Mouse (Mus musculus): ENCODE data around the gene Runx2.
A peak's percentile ranks its signal among the peaks of the same experiment; 100 is the strongest.

The Runx2 gene

DNA sequence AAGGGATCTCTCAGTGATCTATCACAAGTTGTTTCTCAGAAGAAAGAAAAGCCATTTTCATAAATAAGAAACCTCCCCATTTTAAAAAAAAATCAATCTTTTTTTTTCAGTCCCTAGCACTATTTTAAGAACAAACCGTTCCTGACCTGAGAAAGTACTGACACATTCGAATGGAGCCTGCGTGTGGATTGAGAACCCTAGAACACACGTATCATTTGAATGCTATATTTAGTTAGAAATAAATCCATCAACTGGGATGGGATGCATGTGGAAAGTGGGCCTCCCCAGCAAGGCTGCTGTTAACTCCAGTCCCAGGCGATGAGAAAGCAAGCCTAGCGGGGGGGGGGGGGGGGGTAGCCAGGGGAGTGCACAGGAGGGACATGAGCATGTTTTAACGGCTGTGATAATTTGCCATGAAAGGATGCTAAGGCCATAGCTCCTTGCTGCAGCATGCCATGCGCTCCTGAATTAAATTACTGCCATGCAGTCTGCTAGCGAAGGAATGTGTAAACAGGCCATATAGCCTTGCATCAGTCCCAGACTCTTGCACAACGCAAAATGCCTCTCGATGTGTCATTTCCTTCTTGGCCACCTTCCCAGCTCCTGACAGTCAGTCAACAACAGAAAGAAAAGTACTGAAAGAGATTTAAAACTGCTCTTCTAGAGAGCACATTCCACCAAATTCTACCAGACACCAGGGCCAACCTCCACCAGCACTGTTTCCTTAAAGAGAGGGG, 104.9 kb downstream of the Runx2 start:
- peak; percentile 68 to 76 for DNase-seq

- DNase-seq = no peak
Measured at GRCm38 (mm10) chr17:44707956-44708355, 106.6 kb downstream of the Runx2 start.

- DNase-seq = peak in 1 of 2 experiments; percentile 62
Measured at GRCm38 (mm10) chr17:44706531-44706930, 108.1 kb downstream of the Runx2 start.

GRCm38 (mm10) chr17:44702506-44703298, 111.9 kb downstream of the Runx2 start:
- no peak for DNase-seq

- DNase-seq = no peak
Measured at GRCm38 (mm10) chr17:44701531-44701930, 113.1 kb downstream of the Runx2 start.

DNA sequence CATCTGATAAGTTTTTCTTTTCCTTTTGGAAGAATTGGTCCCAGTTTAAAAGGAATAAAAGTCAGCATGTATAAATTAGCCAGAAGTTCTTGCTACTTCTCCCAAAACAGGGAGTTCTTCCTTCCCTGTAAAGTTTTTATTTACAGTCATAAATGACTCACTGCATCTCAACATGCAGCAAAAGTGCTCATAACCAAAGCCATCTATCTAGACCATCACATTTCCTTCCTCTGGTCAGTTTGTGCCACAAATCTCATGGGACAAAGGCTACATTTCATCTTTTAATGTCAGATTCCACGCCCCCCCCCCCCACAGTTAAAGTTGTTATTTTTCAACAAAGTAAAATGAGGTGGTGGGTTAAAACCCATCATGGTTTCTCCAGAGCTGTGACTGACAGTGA, 114.3 kb downstream of the Runx2 start:
- no peak for DNase-seq

DNA sequence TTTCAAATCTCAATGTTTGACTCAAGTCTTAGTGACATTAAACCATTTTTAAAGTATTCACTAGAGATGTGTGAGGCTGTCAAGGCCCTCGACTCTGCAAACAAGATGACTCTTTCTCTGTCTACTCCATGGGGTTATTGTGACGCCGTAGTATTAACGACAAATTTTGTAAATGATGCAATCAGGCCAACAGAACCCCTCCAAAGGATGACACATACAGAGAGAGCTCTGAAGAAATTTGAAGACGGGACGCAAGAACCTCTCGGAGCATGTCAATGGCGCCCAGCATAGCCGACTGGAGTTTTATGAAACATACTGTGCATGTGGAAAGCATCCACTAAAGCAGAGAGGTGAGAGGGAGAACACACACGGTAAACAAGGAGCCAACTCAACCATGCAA, 117.5 kb downstream of the Runx2 start:
- DNase-seq = no peak

- no peak for DNase-seq
Measured at GRCm38 (mm10) chr17:44693552-44693951, 121.0 kb downstream of the Runx2 start.

DNA sequence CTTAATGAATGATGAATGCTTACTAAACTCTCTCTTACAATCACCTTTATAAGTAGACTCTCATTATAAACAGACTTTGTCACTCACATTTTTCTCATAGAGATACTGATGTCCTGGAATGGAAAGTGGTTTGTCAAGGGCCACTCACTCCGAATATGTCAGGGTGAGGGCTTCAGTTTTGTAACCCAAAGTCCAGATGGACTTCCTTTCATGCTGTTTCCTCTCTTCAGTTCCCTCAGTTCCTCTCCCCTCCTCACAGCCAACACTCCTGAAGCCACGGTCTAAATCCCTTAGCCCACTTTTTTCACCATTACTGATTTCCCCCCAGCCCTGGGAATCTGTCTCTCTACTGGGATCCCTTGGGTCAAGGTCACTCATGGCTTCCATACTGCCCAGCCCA, 123.1 kb downstream of the Runx2 start:
- DNase-seq = no peak

DNA sequence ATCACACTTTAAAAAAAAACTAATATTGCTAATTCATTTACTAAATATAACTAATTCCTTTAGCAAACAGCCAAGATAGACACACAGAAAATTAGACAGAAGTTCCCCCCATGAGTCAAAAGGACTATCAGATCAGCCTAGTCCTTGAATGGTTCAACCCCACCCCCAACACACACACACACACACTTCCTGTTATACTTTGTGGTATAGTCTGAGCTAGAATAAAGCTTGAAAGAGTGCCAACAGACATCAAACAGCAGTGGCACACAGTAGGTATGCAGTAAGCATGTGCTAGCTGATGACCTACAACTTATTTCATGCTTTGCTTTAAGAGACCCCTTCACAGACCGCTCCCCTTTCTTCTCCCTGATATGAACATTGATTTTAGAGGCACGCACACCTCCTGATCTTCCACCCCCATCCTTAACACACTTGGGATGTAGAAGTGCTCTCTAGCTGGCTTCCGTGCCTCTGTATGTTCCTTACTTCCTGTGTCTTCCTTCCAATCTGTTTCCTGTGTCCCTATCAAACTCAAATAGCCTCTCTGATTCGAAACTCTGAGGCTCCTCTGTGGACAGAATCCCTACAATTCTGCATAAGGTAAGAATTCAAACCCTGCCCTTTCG, 124.1 kb downstream of the Runx2 start:
- no peak for DNase-seq

DNA sequence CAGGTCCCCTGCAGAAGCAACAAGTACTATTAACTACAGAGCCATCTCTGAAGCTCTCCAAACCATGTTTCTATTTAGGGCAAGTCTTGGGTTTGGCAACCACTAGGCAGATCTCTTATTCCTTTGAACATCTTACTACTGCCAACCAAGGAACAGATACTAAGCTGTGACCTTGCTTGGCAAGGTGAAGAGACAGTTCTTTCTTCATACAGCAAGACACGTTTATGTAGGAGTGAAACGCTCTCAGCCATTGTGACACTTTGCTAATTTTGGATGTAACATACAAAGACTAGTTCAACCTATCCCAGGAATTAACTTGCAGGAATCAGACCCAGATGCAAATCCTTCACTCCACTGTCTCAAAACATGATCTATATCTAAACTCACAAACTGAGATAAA, 126.3 kb downstream of the Runx2 start:
- DNase-seq = no peak

- peak in 1 of 2 experiments; percentile 11 for DNase-seq
Measured at GRCm38 (mm10) chr17:44685514-44685913, 129.1 kb downstream of the Runx2 start.

DNA sequence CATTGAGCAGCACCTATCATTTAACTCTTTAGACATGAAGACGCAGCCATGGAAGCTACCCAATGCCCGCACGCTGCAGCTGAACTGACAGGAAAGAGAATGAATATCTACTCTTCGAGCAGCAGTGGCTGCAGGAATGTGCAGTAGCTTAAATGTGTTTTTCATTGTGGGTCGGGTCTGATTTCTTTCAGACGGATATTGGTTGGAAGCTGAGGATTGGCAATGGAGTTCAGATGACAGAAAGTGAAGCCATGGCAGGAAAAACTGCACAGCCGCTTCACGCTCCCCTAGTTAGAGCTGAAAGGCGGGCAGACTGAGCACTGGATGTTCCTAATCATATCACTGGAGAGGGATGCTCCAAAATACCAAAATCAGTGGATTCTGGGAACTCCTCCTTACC, 131.6 kb downstream of the Runx2 start:
- DNase-seq = no peak

DNA sequence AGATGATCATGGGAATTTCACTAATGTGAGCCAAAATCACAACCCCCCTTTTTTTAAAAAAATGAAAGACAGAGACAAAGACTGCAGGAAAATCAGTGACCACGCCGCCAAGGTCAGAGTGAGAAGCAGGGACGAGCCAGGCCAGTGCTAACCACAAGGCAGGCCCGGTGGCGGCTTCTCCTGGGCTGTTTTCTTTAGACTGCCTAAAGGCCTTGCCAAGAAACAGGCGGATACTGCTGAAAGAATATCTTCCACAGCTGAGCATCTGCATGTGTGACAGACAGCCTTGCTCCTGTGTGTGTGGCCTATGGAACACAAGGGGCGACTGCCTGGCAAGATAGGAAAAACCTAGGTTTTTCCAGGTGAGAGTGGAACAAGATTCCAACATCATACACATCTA, 136.8 kb downstream of the Runx2 start:
- DNase-seq = peak; percentile 31 to 45

DNA sequence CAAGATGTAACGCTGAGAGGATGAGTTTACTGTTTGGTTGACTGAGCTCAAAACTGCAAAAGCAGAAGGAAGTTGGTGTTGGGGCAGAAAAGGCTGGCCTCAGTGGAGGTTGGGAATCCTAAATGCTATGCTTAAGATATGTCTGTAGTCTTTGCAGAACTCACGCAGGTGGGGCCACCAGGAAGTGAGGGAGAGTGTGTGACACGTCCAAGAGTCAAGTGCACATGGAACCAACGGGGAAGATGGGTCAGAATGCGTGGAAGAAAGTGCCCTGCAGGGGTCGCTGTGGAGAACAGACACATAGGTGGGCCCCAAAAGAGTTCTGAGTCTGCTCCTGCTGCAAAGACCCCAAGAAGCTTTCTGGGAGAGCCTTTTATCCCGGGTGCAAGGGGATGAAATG, 141.8 kb downstream of the Runx2 start:
- no peak for DNase-seq

- no peak for DNase-seq
Measured at GRCm38 (mm10) chr17:44671946-44672692, 142.5 kb downstream of the Runx2 start.

GRCm38 (mm10) chr17:44669985-44670384, 144.6 kb downstream of the Runx2 start:
- DNase-seq = no peak

DNA sequence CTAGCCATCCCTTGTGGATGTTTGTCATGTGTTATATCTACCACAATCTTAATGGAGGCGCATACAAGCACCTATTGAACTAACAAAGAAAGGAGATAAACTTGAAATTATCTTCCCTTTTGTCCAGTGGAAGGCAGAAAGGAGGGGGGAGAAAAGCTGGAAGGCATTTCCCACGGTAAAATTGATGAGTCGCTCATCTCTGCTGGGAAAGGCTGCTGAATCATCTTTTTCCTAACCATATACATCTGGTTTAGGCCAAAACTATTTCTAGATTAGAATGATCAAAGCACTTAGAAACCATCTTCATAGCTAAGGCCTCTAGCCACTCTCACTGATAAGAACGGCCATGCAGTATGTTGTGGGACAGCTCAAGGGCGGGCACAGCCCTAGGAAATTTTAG, 147.3 kb downstream of the Runx2 start:
- no peak for DNase-seq

DNA sequence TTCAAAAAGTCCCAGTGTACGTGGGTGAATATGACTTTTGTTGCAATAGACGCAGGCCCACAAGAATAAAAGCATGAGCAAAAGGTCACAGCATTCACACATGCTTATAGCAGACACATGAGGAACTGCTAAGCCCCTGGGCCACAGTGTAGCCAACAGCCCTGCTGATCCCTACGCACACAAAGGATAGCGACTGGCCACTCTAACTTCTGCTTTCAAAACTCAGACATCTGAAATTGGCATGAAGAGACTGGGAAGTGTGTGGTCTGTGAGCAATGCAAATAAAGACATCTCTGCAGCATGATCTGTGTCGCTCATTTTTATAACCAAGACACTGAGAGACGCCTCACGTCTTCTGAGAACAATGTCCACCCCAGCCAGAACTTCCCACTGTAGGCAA, 150.7 kb downstream of the Runx2 start:
- no peak for DNase-seq

DNA sequence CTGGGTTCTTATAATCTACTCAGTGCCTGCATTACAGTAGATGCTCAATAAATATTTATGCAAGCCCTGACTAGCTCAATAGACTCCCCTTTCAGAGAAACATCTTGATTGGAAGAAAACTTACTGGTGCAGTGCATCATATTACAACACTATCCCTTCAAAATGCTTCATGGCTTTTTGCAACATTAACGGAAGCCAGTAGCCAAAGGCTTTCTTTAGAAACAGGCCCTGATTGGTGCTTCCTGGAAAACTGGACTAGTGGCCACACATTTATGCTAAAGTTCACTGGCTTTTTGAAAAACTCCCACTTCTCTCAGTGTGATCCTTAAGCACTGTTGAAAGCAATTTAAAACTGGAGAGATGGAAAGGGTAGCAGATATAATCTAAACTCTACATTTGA, 151.4 kb downstream of the Runx2 start:
- DNase-seq = no peak

DNA sequence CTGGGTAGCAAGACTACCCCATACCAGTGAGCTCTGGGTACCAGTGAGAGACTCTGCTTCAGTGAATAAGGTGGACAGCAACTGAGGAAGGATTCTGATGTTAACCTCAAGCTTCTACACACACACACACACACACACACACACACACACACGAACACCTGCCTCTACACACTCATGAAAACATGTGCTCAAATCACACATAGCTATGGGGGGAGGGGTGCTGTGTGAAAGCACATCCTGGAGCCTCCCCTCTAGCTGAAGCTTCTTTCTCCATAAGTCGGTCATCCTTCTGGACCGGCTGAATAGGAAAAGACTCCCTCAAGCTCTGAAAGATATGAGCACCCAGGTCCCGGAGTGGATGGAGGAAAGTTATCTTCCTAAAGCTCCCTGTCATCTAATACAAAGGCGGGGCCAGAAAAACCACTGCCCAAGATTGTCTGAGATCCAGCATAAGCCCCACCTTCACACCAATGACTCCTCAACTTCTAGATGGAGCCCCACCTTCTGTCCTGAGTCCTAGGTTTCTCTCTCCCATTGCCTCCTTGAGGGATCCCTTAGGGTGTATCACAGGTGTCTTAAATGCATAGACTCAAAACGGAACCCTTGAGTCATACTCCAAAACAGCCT, 152.4 kb downstream of the Runx2 start:
- no peak for DNase-seq

- DNase-seq = no peak
Measured at GRCm38 (mm10) chr17:44660121-44660806, 154.3 kb downstream of the Runx2 start.

Measured in kidney, postnatal 25 days (tissue).